Mouse (Mus musculus) C2C12 (cell line): ENCODE measurements around the gene Uvrag.

ENCODE experiments used
- CEBPB ChIP-seq: IDR thresholded peaks from one replicate; pipeline ENCODE4 v1.6.1; 2011; ENCODE audit warnings: low read depth, mild to moderate bottlenecking, control low read depth, moderate library complexity
- CTCF ChIP-seq: IDR thresholded peaks from one replicate; pipeline ENCODE4 v1.5.1; 2011; ENCODE audit not compliant: control insufficient read depth, insufficient read depth, insufficient read length
- FOSL1 ChIP-seq: IDR thresholded peaks from one replicate; pipeline ENCODE4 v1.8.0; 2011; ENCODE audit warnings: mild to moderate bottlenecking, low read length; ENCODE audit not compliant: poor library complexity, insufficient read depth, severe bottlenecking
- MAX ChIP-seq: IDR thresholded peaks from one replicate; pipeline ENCODE4 v1.6.1; 2011; ENCODE audit warnings: mild to moderate bottlenecking, control low read depth
- MYOD1 ChIP-seq: IDR thresholded peaks from one replicate; pipeline ENCODE4 v1.6.1; 2011; ENCODE audit warnings: low read depth; ENCODE audit not compliant: control insufficient read depth, insufficient read length
- MYOG ChIP-seq: IDR thresholded peaks from one replicate; pipeline ENCODE4 v1.6.1; 2011; ENCODE audit not compliant: control insufficient read depth, insufficient read length; ENCODE audit errors: extremely low read depth

GRCm38 (mm10) chr7:99177386-99177785 lies 36.4 kb upstream of the Uvrag start:
- no peak for TF ChIP-seq CTCF
- no peak for TF ChIP-seq MAX
- no peak for TF ChIP-seq MYOG
- TF ChIP-seq MYOD1 = no peak
- no peak for TF ChIP-seq FOSL1
- TF ChIP-seq CEBPB = no peak
